Mouse (Mus musculus) liver, postnatal 0 days (tissue): ENCODE data around the gene Tiam1.

Source experiments
- CTCF ChIP-seq: sonication (generic); IDR thresholded peaks from 2 replicates; pipeline ENCODE4 v1.5.1; 2016; ENCODE audit warnings: antibody characterized with exemption, low read depth
- EP300 ChIP-seq: IDR thresholded peaks from 2 replicates; pipeline ENCODE4 v1.6.1; 2016; ENCODE audit warnings: antibody characterized with exemption, low read depth, mild to moderate bottlenecking

GRCm38 (mm10) chr16:89773657-89774552, 369.7 kb downstream of the Tiam1 start:
- TF ChIP-seq CTCF (peak; percentile 86), EP300 (no peak)
